In the genomic region with DNA sequence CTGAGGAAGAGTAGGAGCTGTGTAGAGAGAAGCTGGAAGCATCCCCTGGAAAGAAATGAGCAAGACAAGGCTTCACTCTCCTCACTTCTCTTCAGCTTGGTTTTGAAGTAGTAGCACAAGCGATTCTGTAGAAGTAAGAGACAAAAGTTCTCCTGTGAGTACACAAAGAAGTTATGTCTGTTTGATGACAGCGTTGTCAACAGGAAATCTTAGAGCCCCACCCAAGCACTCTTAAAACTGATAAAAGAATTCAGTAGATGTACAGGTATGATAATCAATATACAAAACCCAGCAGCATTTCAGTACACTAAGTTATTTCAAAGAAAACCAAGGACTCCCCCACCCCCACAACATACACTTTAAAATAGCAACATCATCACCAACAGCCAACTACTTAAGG, we compare ENCODE assay signal across 23 mouse cellular contexts.
DNase-seq lines count a peak whose midpoint lies in the region; ATAC-seq lines count a peak whose summit lies in the region.
"Had no signal": no experiment of that assay in that cellular context is flagged by ENCODE, and none has a peak within 500 bp of the region (broad histone marks: within the 10 kb centered on the region; RNA-seq: fewer than 3 reads in every experiment).

No protein-coding gene starts in this region.

- intact Hi-C loops in left cerebral cortex, postnatal 25 days (cut with DNase I), result no loop called here

- no peaks in the 10 kb centered on the region for H3K79me2 ChIP-seq in macrophage (ENCODE audit: inconsistent target)

- H3K9me3 ChIP-seq in hindbrain, embryonic 10.5 days, result no peaks in the 10 kb centered on the region
- H3K9me3 ChIP-seq: embryonic facial prominence, embryonic 12.5 days; embryonic facial prominence, embryonic 15.5 days; forebrain, embryonic 15.5 days had no signal

- peak; percentile 42 for DNase-seq in CD4-positive helper T cell, adult 2 months (ENCODE audit: low read depth, low spot score)
- DNase-seq in left cerebral cortex, postnatal 25 days (ENCODE audit: low spot score in 2 of 2), result no peak
- DNase-seq in urinary bladder, adult 18-20 months (ENCODE audit: low spot score in 2 of 2), result no peak
- no peak for DNase-seq in hindbrain, embryonic 10.5 days (ENCODE audit: low spot score)
- DNase-seq: adrenal gland, postnatal 10 days; adrenal gland, postnatal 36 days; B cell, adult 2 months; cerebellum, adult 11 months; cerebellum, adult 2 months; cerebellum, adult 9-11 months; cerebellum, postnatal 25 days; gastrocnemius, postnatal 10 days; gastrocnemius, postnatal 36 days; kidney, adult 11 months had no signal

- H3K27me3 ChIP-seq in hindbrain, embryonic 10.5 days (ENCODE audit: insufficient read depth, poor library complexity, severe bottlenecking), result no peaks in the 10 kb centered on the region
- H3K27me3 ChIP-seq: CH12.LX; embryonic facial prominence, embryonic 12.5 days; embryonic facial prominence, embryonic 15.5 days; forebrain, embryonic 15.5 days had no signal

- peak; percentile 58 for ATAC-seq in CD4-positive, CD25-positive, alpha-beta regulatory T cell, adult 4 months
- ATAC-seq in activated CD4-positive, CD25-positive, alpha-beta regulatory T cell, adult 4 months, result peak; percentile 48
- ATAC-seq: forebrain, embryonic 15.5 days; hindbrain, postnatal 0 days had no signal

- H3K4me1 ChIP-seq in hindbrain, embryonic 10.5 days (replicated peaks), result 0 out of 2 replicates have a peak, but pooled peaks cover 3% of the 10 kb centered on the region
- H3K4me1 ChIP-seq: embryonic facial prominence, embryonic 12.5 days; embryonic facial prominence, embryonic 15.5 days had no signal

- WGBS in macrophage (ENCODE audit: missing documents), result 76% methylated on average over 2 of the region's 2 CpGs
- WGBS in hindbrain, embryonic 10.5 days, result 91% methylated on average over 2 of the region's 2 CpGs

- peak overlapping the region; percentile 48 for H3K27ac ChIP-seq in macrophage
- no peak overlapping the region for H3K27ac ChIP-seq in hindbrain, embryonic 10.5 days
- H3K27ac ChIP-seq: embryonic facial prominence, embryonic 12.5 days; embryonic facial prominence, embryonic 15.5 days; forebrain, embryonic 15.5 days; hindbrain, embryonic 14.5 days; hindbrain, postnatal 0 days had no signal

- H3K4me3 ChIP-seq in macrophage (ENCODE audit: inconsistent target), result no peak overlapping the region
- H3K4me3 ChIP-seq in hindbrain, embryonic 10.5 days, result no peak overlapping the region
- H3K4me3 ChIP-seq: embryonic facial prominence, embryonic 12.5 days; embryonic facial prominence, embryonic 15.5 days; forebrain, embryonic 15.5 days had no signal

- H3K36me3 ChIP-seq in macrophage (ENCODE audit: inconsistent target), result no peaks in the 10 kb centered on the region
- no peaks in the 10 kb centered on the region for H3K36me3 ChIP-seq in hindbrain, embryonic 10.5 days
- H3K36me3 ChIP-seq: embryonic facial prominence, embryonic 12.5 days; embryonic facial prominence, embryonic 15.5 days; forebrain, embryonic 15.5 days had no signal
